Mouse (Mus musculus): ENCODE measurements at regions not wholly inside any gene's neighbourhood (a gene's known extent, or its start where the extent isn't known, plus 50 kb on each side); places are given as distances from the start of the nearest gene placed in this dataset.
"Not testable (repeated sequence)": the region's sequence is repeated elsewhere in the genome, so short reads cannot be mapped to it uniquely, and the experiment has no call there.

GRCm38 (mm10) chr17:94866630-94867029, 116.8 kb upstream of the Mettl4 start:
- intact Hi-C loops (cut with DNase I): no loop called here
- no peak for DNase-seq (ENCODE audit: low spot score in 2 of 2)

- intact Hi-C loops (cut with DNase I): loop anchor here (2.0 kb wide), 1 partner anchor 116 kb away; no protein-coding TSS in a partner anchor
- DNase-seq (ENCODE audit: low spot score in 2 of 2): peak; percentile 76 to 88
Measured at GRCm38 (mm10) chr17:94864531-94865318, 114.9 kb upstream of the Mettl4 start.

GRCm38 (mm10) chr17:94854698-94855097, 104.9 kb upstream of the Mettl4 start:
- DNase-seq (ENCODE audit: low spot score in 2 of 2); intact Hi-C loops (cut with DNase I): not testable (repeated sequence)

GRCm38 (mm10) chr17:94834446-94835117, 84.8 kb upstream of the Mettl4 start:
- intact Hi-C loops (cut with DNase I): no loop called here
- peak; percentile 85 to 94 for DNase-seq (ENCODE audit: low spot score in 2 of 2)

GRCm38 (mm10) chr17:94834067-94834445, 84.2 kb upstream of the Mettl4 start:
- intact Hi-C loops (cut with DNase I): not testable (repeated sequence)

GRCm38 (mm10) chr17:94826415-94826814, 76.6 kb upstream of the Mettl4 start:
- intact Hi-C loops (cut with DNase I); DNase-seq (ENCODE audit: low spot score in 2 of 2): not testable (repeated sequence)

More at GRCm38 (mm10) chr17:94834067-94834445, 84.2 kb upstream of the Mettl4 start:
- not testable (repeated sequence) for DNase-seq (ENCODE audit: low spot score in 2 of 2)

GRCm38 (mm10) chr17:94808758-94809157, 58.9 kb upstream of the Mettl4 start:
- DNase-seq (ENCODE audit: low spot score in 2 of 2): no peak
- intact Hi-C loops (cut with DNase I): no loop called here

Measured in left cerebral cortex, postnatal 25 days (tissue).